Mouse (Mus musculus) heart, adult 9 months (tissue): ENCODE data around the gene Msh6.
"Not testable (repeated sequence)": the region's sequence is repeated elsewhere in the genome, so short reads cannot be mapped to it uniquely, and the experiment has no call there.

Source experiments
- DNase-seq, 2 experiments: peaks; one replicate each; pipeline ENCODE4 v3.0.0; 2022; ENCODE audit warnings: low spot score in 2 of 2

The Msh6 gene

DNA sequence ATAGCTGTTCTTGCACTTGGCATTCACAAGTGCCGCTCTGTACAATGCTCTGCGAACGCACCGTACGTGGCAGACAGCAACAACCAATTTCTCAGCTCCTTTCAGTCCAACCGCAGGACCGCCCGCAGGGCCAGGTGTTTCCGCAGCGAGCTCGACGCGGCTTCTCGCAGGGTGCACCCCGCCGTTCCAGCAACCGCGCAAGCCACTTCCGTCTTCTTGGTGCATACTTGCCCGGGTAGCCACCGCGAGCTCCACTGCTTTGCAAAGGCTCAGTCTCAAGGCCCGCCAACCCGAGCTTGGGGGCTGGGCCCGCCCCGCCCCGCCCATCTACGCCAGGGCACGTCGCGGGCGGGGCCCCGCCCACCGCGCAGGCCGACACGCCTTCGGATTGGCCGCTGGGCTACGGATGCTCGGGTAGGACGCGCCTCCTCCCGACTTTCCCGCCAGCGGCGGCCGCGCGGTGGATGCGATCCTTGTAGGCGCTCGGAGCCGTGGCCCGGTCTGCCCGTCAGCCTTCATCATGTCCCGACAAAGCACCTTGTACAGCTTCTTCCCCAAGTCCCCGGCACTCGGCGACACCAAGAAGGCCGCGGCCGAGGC, at the start of gene Msh6:
Msh6 (plus strand) TSS at position 434 of the 600 bp plus-strand sequence.
- peak; percentile 82 to 86 for DNase-seq

DNA sequence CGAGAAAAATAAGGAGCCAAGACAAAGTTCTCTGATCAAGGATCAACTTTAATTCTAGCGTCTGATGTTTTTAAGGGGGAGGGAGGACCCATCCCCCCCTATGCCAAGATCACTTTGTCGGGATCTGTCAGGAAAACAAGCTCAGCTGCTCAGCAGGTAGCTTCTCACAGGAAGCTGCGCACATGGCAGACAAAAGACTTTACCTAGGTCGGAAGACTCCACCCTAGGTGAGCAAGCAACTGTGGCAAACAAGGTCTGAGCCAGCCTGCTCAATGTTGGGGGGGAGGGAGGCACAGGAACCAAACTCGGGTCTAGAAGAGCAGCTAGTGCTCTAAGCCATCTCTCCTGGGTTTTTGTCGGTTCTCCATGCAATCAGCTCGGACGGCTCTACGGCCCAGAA, 40.5 kb upstream of the Msh6 start:
- no peak for DNase-seq

DNA sequence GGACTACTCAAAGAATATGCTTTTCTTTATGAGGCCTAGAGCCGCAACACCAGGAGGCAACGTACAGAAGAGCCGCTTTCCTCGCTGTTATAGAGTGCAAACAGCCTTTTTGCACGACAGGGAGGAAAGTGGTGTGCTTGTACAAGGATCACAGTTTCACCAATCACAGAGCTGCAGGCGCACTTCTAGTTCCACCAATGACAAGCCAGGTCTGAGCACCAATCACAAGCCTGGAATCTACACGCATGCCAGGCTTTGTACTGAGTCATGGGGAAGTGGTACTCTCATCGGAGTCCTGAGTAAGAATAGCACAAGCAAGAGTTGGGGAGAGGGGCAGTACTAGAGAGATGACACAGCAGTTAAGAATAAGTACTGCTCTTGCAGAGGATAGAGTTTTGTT, 40.1 kb upstream of the Msh6 start:
- DNase-seq: no peak

DNA sequence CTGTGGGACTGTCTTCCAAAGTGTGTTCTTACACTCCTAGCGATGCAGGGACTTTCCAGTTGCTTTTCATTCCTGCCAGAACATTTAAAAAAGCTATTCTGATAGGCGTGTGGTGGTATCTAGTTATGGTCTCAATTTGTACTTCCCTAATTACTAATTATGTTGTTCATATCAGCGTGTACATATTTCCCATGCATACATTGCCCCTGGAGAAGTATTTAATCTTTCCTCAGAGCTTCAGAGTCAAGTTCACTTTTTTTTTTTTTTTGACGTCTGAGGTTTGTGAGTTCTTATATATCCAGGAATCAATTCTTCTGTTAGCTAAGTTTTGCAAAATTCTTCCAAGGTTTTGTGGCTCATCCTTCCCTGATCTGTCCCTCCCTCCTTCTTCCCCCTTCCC, 38.7 kb upstream of the Msh6 start:
- DNase-seq: no peak

DNA sequence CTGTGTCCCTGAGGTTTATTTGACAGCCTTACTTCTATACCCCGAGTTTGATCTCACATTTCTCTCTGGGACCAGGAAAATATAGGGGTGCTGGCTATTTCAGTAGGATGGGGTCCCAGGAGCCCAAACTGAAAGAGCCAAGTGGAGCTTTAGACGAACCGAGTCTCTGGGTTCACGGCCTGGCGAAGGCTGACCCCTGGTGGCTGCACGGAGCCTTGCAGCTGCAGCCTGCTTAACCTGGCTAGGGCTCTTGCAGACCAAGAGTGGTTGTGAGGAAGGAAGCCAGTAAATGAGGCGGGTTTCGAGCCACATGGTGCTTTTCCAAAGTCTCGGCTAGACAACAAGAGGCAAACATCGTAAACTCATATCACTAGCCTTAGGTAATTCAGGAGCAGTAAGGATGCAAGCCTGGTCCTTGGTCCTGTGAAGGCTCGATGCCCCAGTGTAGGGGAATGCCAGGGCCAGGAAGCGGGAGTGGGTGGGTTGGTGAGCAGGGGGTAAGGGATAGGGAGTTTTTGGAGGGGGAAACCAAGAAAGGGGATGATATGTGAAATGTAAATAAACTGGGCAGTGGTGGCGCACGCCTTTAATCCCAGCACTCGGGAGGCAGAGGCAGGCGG, 25.8 kb upstream of the Msh6 start:
- peak; percentile 23 to 63 for DNase-seq

DNA sequence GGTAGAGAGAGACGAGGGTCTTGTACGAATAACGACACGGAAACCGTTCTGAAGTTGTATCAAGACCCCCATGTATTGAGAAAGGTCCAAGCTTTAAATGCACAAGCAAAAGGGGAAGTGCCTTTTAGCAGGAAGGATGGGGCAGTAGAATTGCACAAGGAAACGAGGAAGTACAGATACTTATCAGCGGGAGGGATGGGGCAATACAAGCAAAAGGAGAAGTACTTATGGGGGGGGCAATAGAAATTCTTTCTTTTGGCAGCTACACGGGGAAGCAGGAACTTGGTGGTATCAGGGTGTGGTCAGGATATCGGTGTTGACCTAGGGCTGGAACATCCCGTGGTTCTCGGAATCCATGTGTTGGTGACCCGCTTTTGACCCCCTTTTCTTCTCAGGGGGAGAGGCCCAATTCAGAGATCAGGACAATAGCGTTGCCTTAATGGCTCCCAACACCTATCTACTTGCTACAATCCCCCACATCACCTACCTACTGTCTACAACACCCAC, 20.2 kb upstream of the Msh6 start:
- not testable (repeated sequence) for DNase-seq

DNA sequence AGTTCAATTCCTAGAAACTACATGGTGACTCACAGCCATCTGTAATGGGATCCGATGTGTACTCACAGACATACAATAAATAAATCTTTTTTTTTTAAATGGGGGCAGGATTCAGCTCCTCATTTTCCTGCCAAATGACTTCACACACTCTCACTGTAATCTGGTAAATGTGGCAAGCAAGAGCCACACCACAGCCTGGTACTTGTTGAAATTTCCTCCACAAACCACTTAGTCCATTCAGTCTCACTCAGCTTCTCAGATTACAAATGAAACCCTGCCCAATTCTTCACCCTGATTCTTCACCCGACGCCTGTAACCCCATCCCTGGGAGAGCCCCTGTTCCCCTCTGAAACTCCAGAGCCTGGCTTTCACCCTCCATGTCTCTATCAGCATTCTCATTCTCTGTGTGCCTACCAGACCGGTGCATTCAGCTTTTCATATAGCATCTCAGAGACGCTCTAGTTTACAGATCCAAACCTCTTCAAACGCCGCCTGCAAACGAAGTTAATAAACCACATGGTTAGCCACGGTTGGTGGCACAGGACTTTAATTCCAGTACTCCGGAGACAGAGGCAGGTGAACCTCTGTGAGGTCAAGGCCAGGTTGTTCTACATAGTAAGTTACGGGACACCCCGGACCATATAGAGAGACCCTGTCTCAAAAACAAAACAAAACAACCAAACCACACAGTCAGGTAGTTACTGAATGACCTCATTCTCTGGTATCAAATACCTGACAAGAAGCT, 17.6 kb upstream of the Msh6 start:
- no peak for DNase-seq

- no peak for DNase-seq
Measured at GRCm38 (mm10) chr17:87958283-87958682, 16.6 kb upstream of the Msh6 start.

GRCm38 (mm10) chr17:87959406-87959805, 15.5 kb upstream of the Msh6 start:
- DNase-seq: not testable (repeated sequence)

GRCm38 (mm10) chr17:87959931-87960330, 14.9 kb upstream of the Msh6 start:
- not testable (repeated sequence) for DNase-seq

GRCm38 (mm10) chr17:87963081-87964075, 11.5 kb upstream of the Msh6 start:
- no peak for DNase-seq

DNA sequence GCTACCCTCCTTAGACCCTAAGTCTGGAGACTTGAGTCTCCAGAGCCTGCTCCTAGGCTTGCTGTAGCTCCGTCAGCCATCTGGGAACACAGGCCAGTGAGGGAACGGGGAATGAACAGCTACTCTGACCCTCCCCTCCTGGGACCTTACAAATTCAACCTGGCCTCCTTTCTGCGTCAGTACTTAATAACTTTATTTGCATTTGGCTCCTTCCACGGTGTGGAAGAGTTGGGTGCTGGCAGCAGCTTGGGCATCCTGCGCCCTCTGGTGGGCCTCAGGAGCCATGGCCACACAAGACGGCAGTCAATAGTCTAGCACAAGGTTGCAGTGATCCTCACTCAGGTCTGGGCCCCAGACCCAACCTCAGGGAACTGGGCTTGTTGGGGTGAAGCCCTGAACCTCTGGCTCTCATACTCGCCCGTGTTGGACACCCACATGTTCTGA, 6.4 kb upstream of the Msh6 start:
- DNase-seq: not testable (repeated sequence)

DNA sequence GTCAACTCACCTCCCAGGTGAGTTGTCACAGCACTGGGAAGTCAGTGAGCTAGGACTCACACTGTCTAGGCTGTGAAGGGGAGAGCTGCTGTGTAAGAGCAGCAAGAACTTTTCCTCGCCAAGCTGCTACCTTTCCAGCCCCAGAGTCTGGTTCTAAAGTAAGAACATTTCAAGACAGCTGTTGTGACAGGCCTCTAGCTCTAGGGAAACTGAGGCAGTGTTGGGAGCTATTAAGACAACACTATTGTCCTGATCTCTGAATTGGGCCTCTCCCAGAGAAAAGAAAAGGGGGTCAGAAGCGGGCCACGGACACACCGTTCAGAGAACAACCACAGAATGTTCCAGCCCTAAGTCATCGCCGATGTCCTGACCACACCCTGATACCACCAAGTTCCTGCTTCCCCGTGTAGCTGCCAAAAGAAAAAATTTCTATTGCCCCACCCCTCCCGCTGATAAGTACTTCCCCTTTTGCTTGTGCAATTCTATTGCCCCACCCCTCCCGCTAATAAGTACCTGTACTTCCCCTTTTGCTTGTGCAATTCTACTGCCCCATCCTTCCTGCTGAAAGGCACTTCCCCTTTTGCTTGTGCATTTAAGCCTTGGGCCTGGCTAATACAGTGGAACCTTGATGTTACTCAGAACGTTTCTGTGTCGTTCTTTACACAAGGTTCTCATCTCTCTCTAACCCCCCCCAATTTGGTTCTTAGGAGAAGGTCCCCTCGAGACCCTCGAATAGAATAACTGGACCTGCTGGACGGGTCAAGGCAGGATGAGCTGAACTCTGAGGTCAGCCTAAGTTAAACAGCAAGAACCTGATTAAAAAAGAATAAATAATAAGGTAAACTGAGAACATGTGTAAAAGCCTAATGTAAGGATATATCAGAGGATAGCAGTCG, 2.9 kb upstream of the Msh6 start:
- DNase-seq: peak in 1 of 2 experiments; percentile 19

DNA sequence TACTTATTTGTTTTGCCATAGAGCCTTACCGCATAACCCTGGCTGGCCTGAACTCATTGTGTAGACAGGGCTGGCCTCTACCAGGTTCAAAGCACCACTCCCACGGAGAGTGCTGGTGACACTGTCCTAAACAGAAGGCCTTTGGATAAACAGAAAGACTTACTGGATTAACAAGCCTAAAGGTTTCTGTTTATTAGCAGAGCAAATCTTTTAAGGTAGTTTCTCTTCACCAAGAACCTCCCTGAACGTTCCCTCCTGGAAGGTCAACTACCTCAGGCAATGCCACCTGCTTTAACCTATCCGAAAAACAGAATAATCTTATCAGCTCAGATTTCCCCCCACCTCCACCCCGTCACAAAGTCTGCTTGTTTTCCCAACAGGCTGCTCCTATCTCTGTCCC, 2.0 kb upstream of the Msh6 start:
- DNase-seq: no peak

- DNase-seq: no peak
Measured at GRCm38 (mm10) chr17:87973261-87974167, 1.3 kb upstream of the Msh6 start.

- peak in 1 of 2 experiments; percentile 42 for DNase-seq
Measured at GRCm38 (mm10) chr17:87975229-87975853, 479 bp downstream of the Msh6 start.

- no peak for DNase-seq
Measured at GRCm38 (mm10) chr17:87976154-87976806, 1.4 kb downstream of the Msh6 start.

DNA sequence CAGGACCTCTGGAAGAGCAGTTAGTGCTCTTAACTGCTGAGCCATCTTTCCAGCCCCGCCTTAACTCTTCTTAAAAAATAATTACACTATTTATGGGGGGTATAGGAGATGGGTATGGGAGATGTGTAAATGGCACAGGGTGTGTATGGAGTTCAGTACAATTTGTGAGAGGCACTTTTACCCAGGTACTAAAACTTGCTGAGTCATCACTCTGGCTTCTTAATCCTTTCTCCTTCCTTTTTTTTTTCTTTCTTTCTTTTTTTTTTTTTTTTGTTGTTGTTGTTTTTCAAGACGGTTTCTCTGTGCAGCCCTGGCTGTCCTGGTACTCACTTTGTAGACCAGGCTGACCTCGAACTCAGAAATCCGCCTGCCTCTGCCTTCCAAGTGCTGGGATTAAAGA, 2.1 kb downstream of the Msh6 start:
- DNase-seq: not testable (repeated sequence)
